Mouse (Mus musculus) c-Kit-positive CD71-positive TER-119-positive erythroid progenitor cells, embryonic 14.5 days (primary cell): ENCODE results near the gene Scel.
"Not testable (repeated sequence)": the region's sequence is repeated elsewhere in the genome, so short reads cannot be mapped to it uniquely, and the experiment has no call there.

Source experiments
- DNase-seq: peaks from one replicate; pipeline ENCODE4 v3.0.0-alpha.2; 2013; ENCODE audit warnings: low spot score

Gene Scel

GRCm38 (mm10) chr14:103512802-103513472, at the start of gene Scel:
Gene Scel, plus strand, starts transcription at chr14:103513342.
- no peak for DNase-seq

- no peak for DNase-seq
These were observed 44.3 kb upstream of the Scel start for GRCm38 (mm10) chr14:103468691-103469463.

- peak; percentile 59 for DNase-seq
These were observed 43.6 kb upstream of the Scel start for GRCm38 (mm10) chr14:103469464-103470015.

- DNase-seq: no peak
These were observed 41.9 kb upstream of the Scel start for GRCm38 (mm10) chr14:103471074-103471778.

GRCm38 (mm10) chr14:103471806-103472553, 41.2 kb upstream of the Scel start:
- DNase-seq: no peak

GRCm38 (mm10) chr14:103472554-103472905, 40.6 kb upstream of the Scel start:
- DNase-seq: no peak

- DNase-seq: no peak
These were observed 37.8 kb upstream of the Scel start for GRCm38 (mm10) chr14:103475312-103475711.

GRCm38 (mm10) chr14:103476232-103476631, 36.9 kb upstream of the Scel start:
- not testable (repeated sequence) for DNase-seq

- DNase-seq: no peak
These were observed 35.9 kb upstream of the Scel start for GRCm38 (mm10) chr14:103477281-103477680.

- DNase-seq: no peak
These were observed 35.2 kb upstream of the Scel start for GRCm38 (mm10) chr14:103477959-103478358.

- no peak for DNase-seq
These were observed 33.7 kb upstream of the Scel start for GRCm38 (mm10) chr14:103479446-103479845.

- no peak for DNase-seq
These were observed 31.6 kb upstream of the Scel start for GRCm38 (mm10) chr14:103481514-103481913.

- DNase-seq: no peak
These were observed 27.5 kb upstream of the Scel start for GRCm38 (mm10) chr14:103485671-103486070.

- DNase-seq: no peak
These were observed 26.2 kb upstream of the Scel start for GRCm38 (mm10) chr14:103486974-103487373.

- no peak for DNase-seq
These were observed 24.5 kb upstream of the Scel start for GRCm38 (mm10) chr14:103488659-103489058.

- no peak for DNase-seq
These were observed 14.9 kb upstream of the Scel start for GRCm38 (mm10) chr14:103498199-103498598.

GRCm38 (mm10) chr14:103498613-103499012, 14.5 kb upstream of the Scel start:
- DNase-seq: no peak

- DNase-seq: no peak
These were observed 14.1 kb upstream of the Scel start for GRCm38 (mm10) chr14:103499060-103499459.

GRCm38 (mm10) chr14:103500309-103500708, 12.8 kb upstream of the Scel start:
- no peak for DNase-seq

- DNase-seq: no peak
These were observed 12.2 kb upstream of the Scel start for GRCm38 (mm10) chr14:103500941-103501340.

- DNase-seq: no peak
These were observed 8.6 kb upstream of the Scel start for GRCm38 (mm10) chr14:103504514-103504913.

- no peak for DNase-seq
These were observed 3.6 kb upstream of the Scel start for GRCm38 (mm10) chr14:103509544-103509943.
